Mouse (Mus musculus) G1E (cell line): ENCODE data around the gene Psmd12. TPM values are rescaled to one million over a fixed set of nuclear protein-coding genes. Genes with fewer than 3 reads are reported as not detected.

Experiments used
- ATAC-seq: 2 replicates; pipeline ENCODE4 v1.8.0; 2016; ENCODE audit warnings: mild to moderate bottlenecking; ENCODE audit not compliant: insufficient number of reproducible peaks, poor library complexity, low FRiP score, severe bottlenecking; ENCODE audit errors: extremely low read depth
- DNase-seq: peaks from one replicate; pipeline ENCODE4 v3.0.0; 2012; ENCODE audit warnings: low spot score
- H3K27me3 ChIP-seq: 2 replicates; pipeline ENCODE4 v1.6.1; 2012; ENCODE audit warnings: mild to moderate bottlenecking, low read length, inconsistent platforms; ENCODE audit not compliant: insufficient read depth
- H3K36me3 ChIP-seq: replicated peaks from 2 replicates; pipeline ENCODE3; 2012; ENCODE audit warnings: mild to moderate bottlenecking, inconsistent platforms
- H3K4me1 ChIP-seq: 2 replicates; pipeline ENCODE4 v1.6.1; 2012; ENCODE audit warnings: low read depth, low read length, inconsistent platforms, mixed read lengths; ENCODE audit not compliant: insufficient read depth
- H3K4me3 ChIP-seq: 2 replicates; pipeline ENCODE4 v1.5.1; 2012; ENCODE audit warnings: low read depth, mild to moderate bottlenecking, inconsistent platforms, low read length, moderate library complexity, mixed read lengths
- H3K9me3 ChIP-seq: replicated peaks from 2 replicates; pipeline ENCODE4 v1.6.1; 2012; ENCODE audit warnings: inconsistent platforms
- CTCF ChIP-seq: IDR thresholded peaks from 2 replicates; pipeline ENCODE4 v1.5.1; 2012; ENCODE audit warnings: low read depth, low read length, inconsistent platforms, mixed read lengths
- GATA1 ChIP-seq: IDR thresholded peaks from 2 replicates; pipeline ENCODE4 v1.6.1; 2012; ENCODE audit warnings: borderline replicate concordance, low read length, inconsistent platforms, mixed read lengths
- GATA2 ChIP-seq: IDR thresholded peaks from 2 replicates; pipeline ENCODE4 v1.6.1; 2012; ENCODE audit warnings: low read depth, low read length, inconsistent platforms, borderline replicate concordance
- POLR2AphosphoS5 ChIP-seq: IDR thresholded peaks from 2 replicates; pipeline ENCODE4 v1.6.1; 2012; ENCODE audit warnings: low read depth, low read length, inconsistent platforms; ENCODE audit not compliant: insufficient replicate concordance
- TAL1 ChIP-seq: conservative IDR thresholded peaks from 2 replicates; pipeline ENCODE4 v1.6.1; 2012; ENCODE audit warnings: low read depth, low read length, inconsistent platforms, mixed read lengths
- polyA plus RNA-seq: library from polyadenylated mRNA; stranded (reverse); fragments of >175 nt; gene quantifications from 2 replicates; pipeline ENCODE4 v1.2.3, GENCODE M21; 2012
- total RNA-seq, 2 experiments: library from RNA; stranded (forward) in 1 of 2; stranded (reverse) in 1 of 2; fragments of 200-1000 nt in 1 of 2; fragments of >200 nt in 1 of 2; fragmentation: Nextera tagmentation in 1 of 2; gene quantifications; 2 replicates each; pipeline ENCODE4 v1.2.3; 2014 to 2017

Psmd12 gene
- total and polyA plus RNA-seq, 3 experiments: 39.1 to 121 (median 77.4) TPM

DNA sequence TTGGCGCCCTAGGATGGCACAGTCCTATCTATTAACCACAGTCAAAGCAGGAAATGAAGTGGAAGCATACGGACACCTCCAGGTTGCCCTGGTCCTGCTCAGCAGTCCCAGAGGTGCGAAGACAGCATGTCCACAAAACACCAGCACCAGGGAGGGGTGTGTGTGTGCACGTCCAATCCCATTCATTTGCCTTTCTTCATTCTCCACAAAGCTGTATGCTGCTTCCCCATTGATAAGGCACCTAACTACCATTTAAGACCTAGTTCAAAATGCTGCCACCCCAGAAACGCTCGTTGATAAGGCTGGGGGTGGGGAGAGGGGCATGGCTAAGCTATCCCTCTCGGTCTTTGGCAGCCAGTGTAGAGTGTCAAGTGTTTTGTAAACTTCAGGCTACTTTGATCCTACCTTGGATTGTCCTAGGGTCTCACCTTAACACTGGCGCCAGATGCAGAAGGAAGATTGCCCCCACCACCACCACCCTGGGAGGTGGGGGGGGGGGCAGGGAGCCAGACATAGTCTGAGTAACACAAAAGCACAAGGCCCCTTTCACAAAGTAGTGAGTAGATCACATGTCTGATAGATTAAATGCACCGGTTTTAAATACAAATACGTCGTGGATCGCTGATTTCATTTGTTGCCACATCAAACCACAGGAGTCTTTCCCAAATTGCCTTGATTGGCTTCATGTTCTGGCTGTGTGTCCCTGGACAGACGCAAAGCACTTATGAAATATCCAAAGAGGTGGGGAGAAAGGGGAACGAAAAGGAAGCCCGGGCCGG, 10.8 kb upstream of the Psmd12 start:
- ATAC-seq (peak; percentile 68), DNase-seq (peak; percentile 41)
- Histone ChIP-seq H3K9me3 (no peaks in the 10 kb centered on the region), H3K4me1 (peaks cover 65% of the 10 kb centered on the region), H3K4me3 (peak overlapping the region; percentile 94), H3K36me3 (peaks cover 22% of the 10 kb centered on the region), H3K27me3 (no peaks in the 10 kb centered on the region)
- TF ChIP-seq POLR2AphosphoS5 (no peak), TAL1 (peak; percentile 48)

DNA sequence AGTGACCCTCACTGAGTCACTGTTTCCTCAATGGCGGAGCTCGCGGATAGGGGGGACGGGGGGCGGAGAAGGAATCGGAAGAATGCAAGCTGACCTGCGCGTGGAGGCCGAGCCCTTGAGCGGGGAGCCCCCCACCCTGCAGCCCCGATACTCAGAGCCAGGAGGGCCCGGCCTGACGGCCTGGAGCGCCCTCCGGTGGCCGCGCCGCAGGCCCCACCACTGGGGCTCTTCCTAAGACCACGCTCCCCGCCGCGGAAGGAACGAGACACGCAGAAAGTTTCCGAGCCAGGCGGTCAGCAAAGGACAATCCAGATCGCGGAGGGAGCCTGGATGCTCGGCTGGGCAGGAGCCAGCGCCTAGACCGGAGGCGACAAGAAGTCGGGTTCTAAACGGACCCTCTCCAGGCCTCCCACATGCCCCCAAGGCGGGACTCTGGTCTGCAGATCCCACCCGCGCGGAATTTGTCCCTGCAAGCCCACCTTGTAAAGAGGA, 10.2 kb upstream of the Psmd12 start:
- DNase-seq (peak; percentile 44), ATAC-seq (no peak)
- Histone ChIP-seq H3K4me1 (peaks cover 62% of the 10 kb centered on the region), H3K36me3 (peaks cover 17% of the 10 kb centered on the region), H3K9me3 (no peaks in the 10 kb centered on the region), H3K27me3 (no peaks in the 10 kb centered on the region), H3K4me3 (peak overlapping the region; percentile 94)
- peak; percentile 45 for TF ChIP-seq CTCF
- TF ChIP-seq GATA2: no peak

- ATAC-seq: no peak
- no peaks in the 10 kb centered on the region for H3K9me3 ChIP-seq
- peaks cover 57% of the 10 kb centered on the region for H3K4me1 ChIP-seq
- no peaks in the 10 kb centered on the region for H3K27me3 ChIP-seq
- TF ChIP-seq POLR2AphosphoS5 (no peak), GATA2 (no peak)
- peaks cover 13% of the 10 kb centered on the region for H3K36me3 ChIP-seq
- DNase-seq: peak; percentile 45
- H3K4me3 ChIP-seq: peak overlapping the region; percentile 94
Measured at GRCm38 (mm10) chr11:107469523-107470371, 9.5 kb upstream of the Psmd12 start.

GRCm38 (mm10) chr11:107470521-107471041, 8.7 kb upstream of the Psmd12 start, which contains the start of gene Pitpnc1:
Pitpnc1 (minus strand) TSS chr11:107470699.
- Histone ChIP-seq H3K36me3 (peaks cover 8% of the 10 kb centered on the region), H3K4me3 (peak within 1 kb of the TSS; percentile 94), H3K27me3 (no peaks in the 10 kb centered on the region), H3K9me3 (no peaks in the 10 kb centered on the region), H3K4me1 (peaks cover 49% of the 10 kb centered on the region)
- ATAC-seq (peak; percentile 58), DNase-seq (peak; percentile 76)
- TF ChIP-seq GATA1 (no peak), GATA2 (no peak), TAL1 (no peak), POLR2AphosphoS5 (no peak), CTCF (no peak)

- H3K4me1 ChIP-seq: peaks cover 44% of the 10 kb centered on the region
- no peaks in the 10 kb centered on the region for H3K27me3 ChIP-seq
- ATAC-seq (no peak), DNase-seq (no peak)
- H3K4me3 ChIP-seq: peak overlapping the region; percentile 94
- H3K36me3 ChIP-seq: peaks cover 6% of the 10 kb centered on the region
- no peaks in the 10 kb centered on the region for H3K9me3 ChIP-seq
- TF ChIP-seq CTCF (no peak), TAL1 (no peak), GATA2 (no peak), GATA1 (no peak)
Measured at GRCm38 (mm10) chr11:107471071-107471720, 8.1 kb upstream of the Psmd12 start.

DNA sequence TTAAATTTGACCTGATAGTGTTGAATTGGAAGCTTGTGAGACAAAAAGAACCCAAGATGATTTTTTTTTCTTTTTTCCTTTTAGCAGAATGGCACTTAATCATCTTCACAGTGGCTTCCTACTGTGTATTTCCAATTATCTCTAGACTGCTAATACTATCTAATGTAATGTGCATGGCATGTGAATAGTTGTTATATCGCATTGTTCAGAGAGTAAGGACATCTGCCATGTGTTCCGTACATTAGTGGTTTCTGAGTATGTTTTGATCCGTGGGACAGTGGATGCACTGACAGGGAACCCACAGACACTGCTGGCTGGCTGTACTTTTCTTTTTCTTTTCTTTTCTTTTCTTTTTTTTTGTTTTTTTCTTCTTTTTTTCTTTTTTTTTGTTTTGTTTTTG, 7.0 kb upstream of the Psmd12 start:
- Histone ChIP-seq H3K27me3 (no peaks in the 10 kb centered on the region), H3K36me3 (peaks cover 2% of the 10 kb centered on the region), H3K4me1 (peaks cover 33% of the 10 kb centered on the region), H3K4me3 (no peak overlapping the region), H3K9me3 (no peaks in the 10 kb centered on the region)
- no peak for ATAC-seq
- TF ChIP-seq TAL1: no peak
- TF ChIP-seq CTCF: no peak
- no peak for TF ChIP-seq GATA2
- no peak for TF ChIP-seq GATA1
- TF ChIP-seq POLR2AphosphoS5: no peak
- no peak for DNase-seq
